Mouse (Mus musculus) neutrophil, adult 5-6 weeks (primary cell): Measurements from ENCODE around the gene Mettl22. TPM values are rescaled to one million over a fixed set of nuclear protein-coding genes. Genes with fewer than 3 reads are reported as not detected.

Experiments
- ATAC-seq: fragments of 151-379, 151-347 bp; 2 replicates; pipeline ENCODE4 v1.8.0; 2017; ENCODE audit warnings: mild to moderate bottlenecking, moderate TSS enrichment; ENCODE audit not compliant: insufficient number of reproducible peaks, poor library complexity, low FRiP score, severe bottlenecking; ENCODE audit errors: extremely low read depth
- total RNA-seq: library from RNA; stranded (forward); fragments of 200-1000 nt; gene quantifications from 2 replicates; pipeline ENCODE4 v1.2.3, GENCODE M21; 2017

Mettl22 gene
- total RNA-seq, 1 experiment from 2014 or later = 11.6 TPM

DNA sequence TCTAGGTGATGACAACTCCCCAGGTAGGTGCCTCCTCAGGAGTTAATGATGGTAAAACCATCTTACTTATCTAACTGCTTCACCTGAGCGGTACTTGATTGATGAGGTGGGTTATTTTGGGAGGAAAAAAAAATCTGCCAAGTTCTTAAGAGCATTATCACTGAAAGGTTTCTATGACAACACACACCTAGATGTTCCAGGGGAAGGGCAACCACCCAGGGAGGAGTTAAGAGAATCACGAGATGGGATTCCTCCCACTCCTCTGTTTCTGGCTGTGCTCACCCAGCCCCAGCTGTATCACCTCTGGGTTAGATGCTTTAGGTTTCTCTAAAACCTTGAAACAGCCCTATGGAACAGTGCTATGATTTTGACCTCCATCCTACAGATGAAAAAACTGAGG, 26.4 kb downstream of the Mettl22 start:
- ATAC-seq = no peak

DNA sequence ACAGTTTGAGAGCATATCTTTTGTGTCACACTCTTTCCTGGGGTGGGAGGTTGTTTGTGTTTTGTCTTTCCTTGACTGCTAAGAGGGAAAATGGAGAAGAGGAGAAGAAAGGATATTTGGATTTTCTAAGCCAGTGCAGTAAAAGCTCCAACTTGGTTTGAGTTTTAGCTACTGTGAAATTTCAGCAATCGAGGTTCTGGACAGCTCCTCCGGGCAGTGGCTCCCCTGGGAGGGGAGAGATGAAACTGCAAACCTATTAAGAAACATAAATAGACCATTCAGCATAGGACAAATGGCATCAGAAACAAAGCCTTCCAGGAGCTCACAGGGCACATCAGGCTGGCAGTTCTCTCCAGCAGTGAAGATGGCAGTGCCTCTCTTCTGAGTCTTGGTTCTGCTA, 33.7 kb downstream of the Mettl22 start:
- ATAC-seq = no peak

DNA sequence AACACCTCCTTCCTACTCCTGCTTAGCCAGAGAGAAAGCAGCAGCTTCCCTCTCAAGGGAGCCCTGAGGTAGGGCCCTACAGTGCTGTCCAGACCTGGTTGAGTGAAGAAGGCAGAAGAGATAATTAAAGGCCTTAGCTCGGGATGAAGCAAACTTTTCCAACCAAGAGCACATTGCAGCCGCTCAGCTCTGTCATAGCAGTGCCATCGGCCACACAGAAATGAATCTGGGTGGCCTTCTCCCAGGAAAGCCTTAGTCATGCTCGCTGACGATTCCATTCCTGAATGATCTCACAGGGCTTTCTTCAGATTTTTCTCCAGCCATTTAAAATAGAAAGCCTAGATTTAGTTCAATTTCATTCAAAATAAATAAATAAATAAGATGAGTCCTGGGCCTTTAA, 39.3 kb downstream of the Mettl22 start:
- ATAC-seq = no peak

DNA sequence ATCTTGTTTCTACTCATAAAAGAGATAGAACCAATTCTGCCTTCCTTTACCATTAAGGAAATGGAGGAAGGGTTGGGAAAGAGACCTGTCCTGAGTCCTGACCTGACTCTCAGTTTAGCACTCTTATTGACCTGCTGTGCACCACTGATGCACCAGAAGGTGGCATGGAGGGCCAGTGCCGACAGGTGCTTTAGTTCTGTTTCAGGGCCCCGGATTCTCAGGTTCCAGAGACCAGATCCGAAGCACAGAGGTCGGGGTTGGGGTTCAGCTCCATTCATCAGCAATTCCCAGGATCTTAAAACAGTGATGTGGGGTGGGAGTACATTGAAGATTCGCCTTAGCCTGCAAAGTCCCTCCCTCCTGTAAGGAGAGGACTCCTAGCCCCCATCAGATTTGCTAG, 42.2 kb downstream of the Mettl22 start:
- no peak for ATAC-seq

DNA sequence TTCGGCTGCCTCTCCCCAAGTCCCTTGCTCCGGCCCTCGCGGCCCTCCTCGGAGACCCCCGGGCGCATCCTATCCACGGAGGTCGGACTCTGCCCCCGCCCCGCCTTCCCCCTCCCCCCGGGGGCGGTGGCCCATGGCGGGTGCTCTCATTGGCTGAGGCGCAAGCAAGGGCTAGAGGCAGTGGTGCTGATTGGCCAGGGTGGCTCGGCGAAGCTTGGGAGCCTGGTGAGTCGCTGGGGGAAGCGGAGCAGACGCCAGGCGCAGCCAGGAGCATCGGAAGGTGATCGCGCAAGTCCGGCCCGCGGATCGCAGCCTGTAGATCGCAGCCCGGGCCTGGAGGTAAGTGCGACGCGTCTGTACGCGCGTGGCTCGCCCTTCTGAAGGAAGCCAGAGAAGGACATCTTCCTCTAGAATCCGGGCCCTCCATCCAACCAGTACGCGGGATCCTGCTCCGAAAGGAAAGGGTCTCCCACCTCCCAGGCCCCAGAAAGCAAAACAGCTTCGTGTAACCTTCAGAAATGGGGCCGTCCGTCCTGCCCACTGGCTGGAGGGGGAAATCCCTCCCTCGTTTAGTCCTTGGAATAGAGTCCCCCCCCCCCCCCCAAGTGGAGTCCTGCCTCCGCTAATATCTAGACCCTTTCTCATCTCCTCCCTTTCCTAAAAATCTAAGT, 42.8 kb downstream of the Mettl22 start, which contains the start of gene Abat:
Gene Abat, plus strand, starts transcription at position 194 of the 671 bp plus-strand sequence.
- ATAC-seq = no peak

DNA sequence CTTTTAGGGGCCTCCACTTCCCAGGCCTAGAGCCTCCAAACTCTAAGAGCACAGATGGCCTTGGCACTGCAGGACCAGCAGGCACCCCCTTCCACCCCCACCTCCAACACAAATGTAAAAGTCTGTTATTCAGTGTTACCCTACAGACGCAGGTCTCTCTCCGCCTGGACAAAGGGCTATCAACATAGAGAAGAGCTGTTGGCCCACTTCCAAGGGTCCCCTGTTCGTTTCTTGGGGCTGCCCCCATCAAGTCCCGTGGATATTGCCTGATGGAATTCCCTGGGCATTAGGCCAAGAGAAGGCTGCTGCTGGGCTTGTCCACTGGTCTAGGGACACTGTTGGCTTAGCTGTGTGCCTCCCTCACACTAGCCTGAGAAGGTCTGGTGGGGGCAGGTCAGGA, 43.6 kb downstream of the Mettl22 start:
- ATAC-seq = no peak

DNA sequence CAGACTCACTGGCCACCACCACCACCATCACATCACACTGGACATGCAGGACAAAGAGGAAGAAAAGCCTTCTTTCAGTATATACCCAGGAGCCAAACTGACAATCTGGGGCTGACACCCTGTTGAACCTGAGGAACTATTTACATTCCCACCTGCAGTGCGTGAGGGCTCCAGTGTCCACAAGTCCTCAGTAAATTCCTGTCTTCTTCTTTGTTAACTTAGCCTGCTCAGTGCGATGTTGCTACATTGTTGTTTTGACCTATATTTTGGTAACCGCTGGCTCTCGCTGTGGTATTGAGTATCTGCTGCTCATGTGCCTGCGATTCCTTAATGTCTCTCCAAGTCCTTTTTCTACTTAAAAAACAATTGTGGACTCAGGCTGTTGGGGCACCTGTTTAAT, 49.9 kb downstream of the Mettl22 start:
- no peak for ATAC-seq

DNA sequence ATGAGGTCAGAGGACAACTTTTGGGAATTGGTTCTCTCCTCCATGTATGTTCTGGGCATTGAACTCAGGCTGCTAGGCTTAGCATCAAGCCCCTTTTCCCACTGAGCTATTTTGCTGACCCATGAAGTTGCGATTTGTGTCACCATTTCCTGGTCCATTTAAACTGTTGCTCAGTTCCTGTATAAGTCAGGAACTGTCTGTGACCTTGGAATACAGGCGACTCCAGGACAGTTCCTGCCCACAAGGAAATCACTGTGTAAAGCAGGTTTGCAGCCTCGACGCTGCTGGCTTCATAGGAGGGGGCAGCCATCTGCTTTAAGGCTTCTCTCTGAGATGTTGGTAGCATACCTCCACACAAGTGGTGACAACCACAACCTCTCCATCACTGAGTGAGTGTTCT, 50.7 kb downstream of the Mettl22 start:
- ATAC-seq = no peak

DNA sequence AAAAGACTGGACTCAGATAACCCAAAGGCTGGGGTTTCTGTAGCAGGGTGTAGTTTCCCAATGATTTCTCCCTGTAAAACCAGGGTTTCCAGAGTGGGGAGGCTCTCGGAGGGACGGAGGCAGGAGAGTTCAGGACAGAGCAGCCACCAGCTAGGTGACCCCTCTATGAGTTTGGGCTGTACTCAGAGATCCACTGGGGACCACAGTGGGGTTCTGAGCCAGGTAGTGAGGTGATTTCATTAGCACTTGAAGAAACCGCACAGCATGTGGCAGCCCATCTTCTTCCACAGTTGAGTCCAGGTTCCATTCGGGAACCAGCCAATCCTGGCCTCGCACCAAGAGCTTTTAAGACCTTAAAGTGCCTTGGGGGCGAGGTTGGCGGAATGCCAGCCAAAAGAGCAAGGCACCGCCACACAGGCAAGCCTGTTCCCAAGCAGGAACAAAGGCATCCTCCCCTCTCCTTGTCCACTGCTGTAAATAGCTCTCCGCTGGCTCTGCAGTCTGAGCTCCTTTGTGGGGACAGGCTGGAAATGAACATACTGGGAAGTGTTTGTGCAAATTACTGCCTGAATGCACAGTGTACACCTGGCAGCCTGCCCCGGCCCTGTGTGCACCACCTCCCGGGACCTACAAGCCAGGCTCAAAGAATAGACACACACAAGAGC, 53.0 kb downstream of the Mettl22 start:
- ATAC-seq = no peak

DNA sequence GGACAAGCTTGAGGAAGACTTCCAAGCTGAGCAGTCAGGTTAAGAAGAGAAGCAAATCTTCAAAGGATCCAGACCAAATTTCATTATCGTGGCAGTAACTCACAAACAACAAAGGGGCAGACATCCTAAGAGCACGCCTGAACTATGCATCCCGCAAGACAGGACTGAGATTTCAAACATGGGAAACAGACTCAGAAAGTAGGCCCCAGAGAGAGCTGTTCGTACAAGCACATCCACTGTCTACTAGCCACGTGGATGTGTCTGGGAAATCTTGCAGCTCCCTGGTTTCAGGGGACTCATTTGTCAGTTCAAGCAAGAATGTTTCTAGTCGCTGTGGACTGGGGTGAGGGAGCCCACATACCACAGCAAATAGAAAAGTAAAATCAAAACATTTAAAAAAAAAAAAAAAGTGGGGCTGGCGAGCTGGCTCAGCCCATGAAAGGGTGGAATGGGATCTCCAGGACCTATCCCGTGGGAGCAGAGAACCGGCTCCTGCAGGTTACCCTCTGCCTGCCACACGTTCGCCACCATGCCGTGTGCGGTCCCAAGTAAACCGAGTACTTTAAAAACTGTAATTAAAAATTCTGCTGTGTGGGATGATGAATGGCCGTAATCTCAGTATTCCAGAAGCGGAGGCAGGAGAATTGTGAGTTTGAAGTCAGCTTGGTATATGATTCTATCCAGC, 53.7 kb downstream of the Mettl22 start:
- no peak for ATAC-seq

DNA sequence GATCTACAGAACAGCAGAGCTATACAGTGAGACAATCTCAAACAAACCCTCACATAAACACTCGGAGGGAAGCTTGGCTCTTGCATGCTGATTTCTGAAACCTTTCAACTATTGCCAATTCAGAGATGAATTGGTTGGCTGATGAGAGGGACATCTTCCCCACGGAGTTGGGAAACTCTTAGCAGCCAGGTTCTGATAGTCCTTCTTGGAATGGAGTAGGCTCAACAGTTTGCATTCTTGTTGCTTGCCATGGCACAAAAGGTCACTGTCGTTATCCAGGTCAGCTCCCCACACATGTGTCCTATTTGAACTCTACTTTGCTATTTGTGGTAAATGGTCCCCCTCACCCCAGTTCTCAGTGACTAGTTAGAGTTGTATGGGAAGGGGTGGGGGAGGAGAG, 54.7 kb downstream of the Mettl22 start:
- ATAC-seq = no peak

DNA sequence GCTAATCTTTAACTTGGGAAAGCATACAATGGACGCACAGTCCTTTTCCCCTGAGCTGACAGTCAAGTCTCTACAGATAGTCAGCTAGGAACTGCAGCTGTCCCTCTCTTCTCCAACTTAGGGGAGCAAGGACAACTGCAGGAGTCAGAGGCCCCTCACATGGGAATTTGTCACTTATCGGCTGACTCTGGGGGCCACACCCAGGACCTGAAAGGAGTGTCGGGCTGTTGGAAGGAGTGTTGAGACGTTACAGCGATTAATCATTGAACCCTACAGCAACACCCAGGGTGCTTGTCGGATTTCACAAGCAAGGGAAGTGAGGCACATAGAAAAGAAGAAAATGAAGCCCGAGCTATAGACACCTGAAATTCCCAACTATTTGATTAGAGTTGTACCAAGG, 55.3 kb downstream of the Mettl22 start:
- ATAC-seq = no peak

DNA sequence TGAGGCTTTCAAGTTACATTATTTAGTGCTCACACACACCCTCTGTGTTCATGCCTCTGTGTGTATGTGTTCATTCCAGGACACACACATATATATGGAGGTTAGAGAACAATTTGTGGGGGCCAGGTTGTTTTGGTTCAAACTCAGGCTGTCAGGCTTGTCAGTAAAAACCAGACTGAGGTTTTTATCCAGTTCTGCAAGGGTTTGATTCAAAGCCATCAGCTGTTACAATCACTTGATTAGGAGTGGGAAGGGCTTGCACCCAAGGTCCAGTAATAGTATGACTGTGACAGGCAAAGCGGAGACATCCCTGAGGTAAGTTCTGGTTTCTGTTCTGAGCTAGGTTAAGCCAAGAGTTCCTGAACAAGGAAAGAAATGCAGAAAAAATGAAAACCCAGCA, 58.8 kb downstream of the Mettl22 start:
- ATAC-seq = no peak

DNA sequence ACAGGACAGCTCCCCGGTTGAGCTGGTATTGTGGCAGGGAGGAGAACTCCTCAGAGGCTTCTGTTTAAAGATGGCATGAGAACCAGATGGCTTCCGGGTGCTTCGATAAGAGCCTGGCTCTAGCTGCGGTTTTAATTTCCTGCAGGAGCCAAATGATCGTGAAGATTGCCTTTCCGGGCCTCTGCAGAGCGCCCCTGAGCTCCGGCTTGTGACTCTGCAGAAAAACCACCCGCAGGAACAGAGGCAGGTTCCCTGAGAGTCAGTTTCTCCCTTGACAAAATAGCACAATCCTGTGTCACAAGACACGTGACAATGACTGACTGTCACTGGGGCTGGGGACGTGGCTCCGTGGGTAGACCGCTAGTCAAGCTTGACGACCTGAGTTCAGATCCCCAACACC, 59.4 kb downstream of the Mettl22 start:
- no peak for ATAC-seq

DNA sequence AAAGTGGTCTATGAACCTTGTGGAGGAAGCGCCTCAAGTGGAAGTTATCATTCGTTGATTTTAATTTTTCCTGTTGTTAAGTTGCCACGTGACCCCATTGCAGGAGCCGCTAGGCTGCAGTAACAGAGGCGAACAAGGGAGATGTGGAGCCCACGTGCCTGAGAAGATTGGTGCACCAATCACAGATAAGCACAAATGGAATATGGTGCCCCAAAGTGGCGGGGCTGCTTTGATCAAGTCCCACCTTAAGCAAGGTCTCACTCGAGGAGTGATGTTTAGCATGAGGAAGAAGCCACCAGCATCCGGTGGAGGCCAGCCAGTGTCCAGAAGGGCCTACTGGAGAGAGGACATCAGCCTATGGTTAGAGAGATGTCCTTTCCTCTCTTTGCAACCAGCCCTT, 61.9 kb downstream of the Mettl22 start:
- no peak for ATAC-seq

DNA sequence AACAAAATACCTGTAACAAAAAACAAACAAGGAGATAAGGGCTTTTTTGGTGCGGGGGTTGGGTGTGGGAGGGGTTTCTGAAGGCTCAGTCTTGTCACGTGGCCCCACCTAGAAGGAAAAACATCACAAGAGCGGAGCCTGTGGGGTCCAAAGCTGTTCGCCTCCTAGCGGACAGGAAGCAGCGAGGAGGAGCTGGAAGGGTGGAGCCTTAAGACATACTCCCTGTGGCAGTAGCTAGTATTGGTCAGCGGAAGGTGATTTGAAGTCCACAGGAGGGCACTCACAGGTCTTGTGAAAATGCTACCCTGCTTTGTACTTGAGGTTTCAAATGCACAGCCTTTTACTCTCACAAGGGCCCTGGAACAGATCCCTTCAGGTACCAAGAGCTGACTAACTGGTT, 62.3 kb downstream of the Mettl22 start:
- no peak for ATAC-seq

DNA sequence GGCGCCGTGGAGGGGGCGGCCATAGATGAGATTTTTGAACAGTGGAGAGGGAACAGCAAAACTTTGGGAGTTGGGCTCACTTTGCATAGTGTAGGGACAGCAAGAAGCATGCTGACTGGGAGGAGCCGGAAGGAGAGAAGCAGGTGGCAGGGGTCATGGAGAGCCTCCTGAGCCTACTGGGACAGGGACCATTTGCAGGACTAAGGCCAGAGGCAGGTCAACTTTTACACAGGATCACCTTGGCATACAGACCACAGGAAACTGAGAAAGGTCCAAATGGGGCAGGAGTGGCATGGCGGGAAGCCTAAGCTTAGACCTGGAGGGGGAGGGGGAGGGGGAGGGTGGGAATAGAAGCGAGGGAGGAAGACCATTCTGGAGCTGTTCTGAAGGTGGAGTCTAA, 62.9 kb downstream of the Mettl22 start:
- no peak for ATAC-seq

DNA sequence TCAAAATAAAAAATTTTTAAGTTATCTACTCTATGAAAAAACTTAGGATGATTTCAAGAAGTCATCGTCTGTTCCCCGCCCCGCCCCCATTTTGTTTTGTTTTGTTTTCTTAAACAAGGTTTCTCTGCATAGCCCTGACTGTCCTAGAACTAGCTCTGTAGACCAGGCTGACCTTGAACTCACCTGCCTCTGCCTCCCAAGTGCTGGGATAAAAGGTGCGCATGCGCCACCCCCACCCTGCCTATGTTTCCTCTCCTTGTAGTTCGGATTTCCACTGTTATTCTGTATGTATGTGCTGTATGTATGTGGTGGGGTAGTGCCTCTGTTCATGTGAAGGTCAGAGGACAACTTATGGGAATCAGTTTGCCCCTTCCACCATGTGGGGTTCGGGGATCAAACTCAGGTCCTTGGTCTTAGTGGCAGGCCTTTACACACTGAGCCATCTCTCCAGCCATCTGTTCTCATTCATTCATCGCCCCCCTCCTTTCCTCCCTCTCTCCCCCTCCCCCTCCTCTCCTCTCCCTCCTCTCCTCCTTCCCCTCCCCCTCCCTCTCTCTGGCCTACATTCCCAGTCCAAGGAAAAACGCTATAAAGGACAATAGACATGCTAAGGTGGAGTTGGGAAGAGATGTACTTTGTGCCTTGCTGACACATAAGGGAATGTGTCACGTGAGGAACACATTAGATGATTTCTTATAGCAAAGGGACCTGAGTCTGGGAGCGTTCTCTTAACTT, 64.0 kb downstream of the Mettl22 start:
- ATAC-seq = no peak

DNA sequence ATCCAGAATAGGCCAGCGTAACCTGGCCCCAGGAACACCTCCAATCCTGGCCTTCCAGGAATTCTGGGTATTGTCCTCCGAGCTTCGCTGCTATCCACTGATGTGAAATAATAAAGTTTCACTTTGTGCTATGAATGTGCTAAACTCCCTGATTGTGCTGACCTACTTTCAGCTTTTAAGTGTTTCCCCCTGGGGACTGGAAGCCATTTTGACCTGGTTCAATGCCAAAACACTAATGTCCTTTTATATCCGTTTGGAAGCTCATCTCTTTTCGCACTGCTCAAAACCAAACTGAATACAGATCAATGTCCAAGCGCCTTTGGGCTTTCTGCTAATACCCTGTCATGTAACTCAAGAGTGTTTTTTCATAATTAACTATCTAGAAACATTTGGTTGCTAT, 64.8 kb downstream of the Mettl22 start:
- no peak for ATAC-seq
